Mouse (Mus musculus) CD4-positive helper T cell, adult 2 months (primary cell): Measurements from ENCODE around the gene Gm12216.

ENCODE experiments used
- DNase-seq: peaks from one replicate; pipeline ENCODE4 v3.0.0-alpha.2; 2012; ENCODE audit warnings: low read depth, missing footprints, low spot score

Gene Gm12216

GRCm38 (mm10) chr11:53747985-53748384, 111.1 kb downstream of the Gm12216 start:
- DNase-seq = no peak

DNA sequence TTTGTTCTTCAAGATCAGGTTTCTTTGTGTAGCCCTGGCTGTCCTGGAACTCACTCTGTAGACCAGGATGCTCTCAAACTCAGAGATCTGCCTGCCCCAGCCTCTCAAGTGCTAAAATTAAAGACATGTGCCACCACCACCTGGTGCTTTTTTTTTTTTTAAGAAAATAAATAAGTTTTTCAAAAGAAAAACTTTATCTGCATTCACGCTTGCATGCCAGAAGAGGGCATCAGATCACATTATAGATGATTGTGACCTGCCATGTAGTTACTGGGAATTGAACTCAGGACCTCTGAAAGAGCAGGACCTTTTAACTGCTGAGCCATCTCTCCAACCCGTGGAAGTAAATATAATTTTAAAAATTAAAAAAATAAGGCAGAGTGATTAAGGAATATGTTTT, 113.8 kb downstream of the Gm12216 start:
- DNase-seq = no peak

GRCm38 (mm10) chr11:53742353-53742752, 116.7 kb downstream of the Gm12216 start:
- DNase-seq = no peak

- peak; percentile 75 for DNase-seq
Measured at GRCm38 (mm10) chr11:53737573-53737946, 121.5 kb downstream of the Gm12216 start.

DNA sequence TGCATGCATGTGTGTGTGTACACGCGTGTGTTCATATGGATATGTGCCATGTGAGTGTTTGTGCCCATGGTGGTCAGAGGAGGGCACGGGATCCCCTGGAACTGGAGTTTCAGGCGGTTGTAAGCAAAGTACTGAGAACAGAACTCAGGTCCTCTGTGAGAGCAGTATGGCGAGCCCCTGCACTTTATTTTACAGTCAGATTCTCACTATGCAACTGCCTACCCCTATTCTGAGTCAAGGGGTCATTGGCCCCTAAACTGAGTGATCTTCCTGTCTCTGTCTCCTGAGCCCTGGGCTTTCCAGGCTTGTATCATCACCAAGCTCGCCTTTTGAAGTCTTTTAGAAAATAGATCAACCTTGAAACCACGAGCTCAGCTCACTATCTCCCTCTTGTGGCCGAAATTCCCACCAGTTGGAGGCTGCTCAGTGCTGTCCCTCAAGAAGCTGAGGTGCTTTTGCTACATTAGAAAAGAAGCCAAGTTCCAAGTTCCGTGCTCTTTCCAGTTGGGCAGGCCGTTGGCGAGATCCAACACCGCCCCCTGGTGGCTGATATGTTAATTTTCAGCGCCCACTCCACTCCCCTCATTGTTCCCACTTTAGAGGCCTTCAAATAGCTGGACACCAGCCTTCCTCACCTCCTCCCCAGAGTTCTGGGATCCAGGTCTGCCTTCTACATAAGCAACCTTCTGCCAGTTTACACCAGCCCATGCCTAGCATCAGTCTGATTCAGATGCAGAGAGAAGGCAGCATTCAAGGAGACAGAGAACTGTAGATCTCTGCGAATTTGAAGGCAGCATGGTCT, 122.1 kb downstream of the Gm12216 start:
- peak; percentile 85 for DNase-seq

DNA sequence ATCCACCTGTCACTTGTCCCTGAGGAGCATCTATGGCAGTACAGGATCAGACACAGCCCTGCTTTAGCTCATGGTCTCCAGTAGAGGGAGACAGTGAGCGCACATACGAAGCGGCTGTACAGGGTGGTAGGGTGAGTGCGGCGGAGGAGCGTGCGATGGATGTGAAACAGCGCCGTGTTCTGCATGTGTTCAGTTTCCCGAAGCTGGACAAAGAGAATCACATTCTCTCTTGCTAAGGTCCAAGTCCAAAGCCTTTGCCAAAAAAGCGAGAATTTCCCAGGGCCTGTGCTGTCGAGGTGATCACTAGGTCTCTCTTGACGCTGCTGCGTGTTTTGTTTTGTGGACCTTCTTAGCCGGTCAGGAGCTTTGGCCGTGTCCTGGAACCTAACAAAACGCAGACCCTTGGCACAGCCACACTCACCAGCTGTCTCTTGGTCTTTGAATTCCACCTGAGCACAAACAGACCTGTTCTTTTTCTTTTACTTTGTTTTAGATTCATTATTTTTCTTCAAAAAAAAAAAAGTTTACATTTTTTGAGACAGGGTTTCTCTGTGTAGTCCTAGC, 123.3 kb downstream of the Gm12216 start:
- DNase-seq = peak; percentile 84

DNA sequence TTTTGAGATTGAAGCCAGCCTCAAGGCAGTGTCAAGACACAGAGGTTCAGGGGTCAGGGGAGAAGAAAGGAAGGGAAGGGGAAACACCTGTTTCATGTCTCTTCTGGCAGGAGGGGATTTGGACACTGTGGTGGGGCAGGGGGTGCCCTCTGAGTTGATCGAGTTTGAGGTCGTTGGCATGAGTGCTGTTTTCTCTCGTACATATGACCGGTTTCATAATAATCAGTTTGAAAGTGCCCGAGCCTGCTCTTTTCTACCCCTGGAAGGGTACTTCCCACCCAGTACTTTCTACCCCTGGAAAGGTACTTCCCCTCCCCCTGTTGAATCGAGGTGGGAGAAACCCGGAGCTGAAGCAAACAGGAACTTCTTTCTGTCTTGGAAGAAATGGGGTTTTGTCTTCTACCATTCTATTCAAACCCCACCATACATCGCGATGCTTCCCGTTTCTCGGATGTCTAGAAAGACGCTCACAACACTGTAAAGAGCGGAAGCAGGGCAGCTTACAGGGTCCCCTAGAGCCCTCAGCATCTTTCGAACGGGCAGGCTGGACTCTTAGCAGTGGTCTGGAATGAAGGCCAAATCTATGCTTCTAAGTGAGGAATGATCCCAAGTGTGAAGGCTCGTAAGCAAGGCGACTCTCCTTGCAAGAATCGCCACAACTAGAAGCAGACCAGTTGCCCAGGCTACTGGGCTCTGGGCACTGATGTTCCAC, 123.9 kb downstream of the Gm12216 start:
- DNase-seq = no peak

GRCm38 (mm10) chr11:53734431-53734830, 124.6 kb downstream of the Gm12216 start:
- no peak for DNase-seq

DNA sequence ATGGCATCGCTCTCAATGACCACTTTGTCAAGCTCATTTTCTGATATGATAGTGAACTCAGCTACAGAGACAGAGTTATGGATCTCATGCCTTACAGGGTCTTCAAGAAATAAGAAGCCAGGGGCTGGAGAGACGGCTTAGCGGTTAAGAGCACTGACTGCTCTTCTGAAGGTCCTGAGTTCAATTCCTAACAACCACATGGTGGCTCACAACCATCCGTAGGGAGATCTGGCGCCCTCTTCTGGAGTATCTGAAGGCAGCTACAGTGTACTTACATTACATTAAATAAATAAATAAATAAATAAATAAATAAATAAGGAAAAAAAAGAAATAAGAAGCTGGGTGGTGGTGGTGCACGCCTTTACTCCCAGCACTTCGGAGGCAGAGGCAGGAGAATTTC, 125.2 kb downstream of the Gm12216 start:
- DNase-seq = peak; percentile 50
